Mouse (Mus musculus) embryonic fibroblast, embryonic 13.5 days (primary cell): ENCODE measurements at regions not wholly inside any gene's neighbourhood (a gene's known extent, or its start where the extent isn't known, plus 50 kb on each side); places are given as distances from the start of the nearest gene placed in this dataset.
A peak's percentile ranks its signal among the peaks of the same experiment; 100 is the strongest.

Source experiments
- H3K27ac ChIP-seq: 2 replicates; pipeline ENCODE4 v1.5.1; 2012; ENCODE audit warnings: low read length, control low read depth, inconsistent platforms; ENCODE audit not compliant: insufficient read depth
- H3K4me1 ChIP-seq: 2 replicates; pipeline ENCODE4 v1.6.1; 2011; ENCODE audit warnings: low read length; ENCODE audit not compliant: control insufficient read depth, insufficient read depth
- H3K4me3 ChIP-seq: 2 replicates; pipeline ENCODE4 v1.5.1; 2011; ENCODE audit warnings: mild to moderate bottlenecking, control low read depth, low read length; ENCODE audit not compliant: insufficient read depth
- CTCF ChIP-seq: IDR thresholded peaks from 2 replicates; pipeline ENCODE4 v1.5.1; 2011; ENCODE audit warnings: mild to moderate bottlenecking, control low read depth, low read length, moderate library complexity, borderline replicate concordance; ENCODE audit not compliant: insufficient read depth
- POLR2A ChIP-seq: IDR thresholded peaks from 2 replicates; pipeline ENCODE4 v1.6.1; 2011; ENCODE audit warnings: low read depth, mild to moderate bottlenecking, control low read depth, low read length, moderate library complexity

DNA sequence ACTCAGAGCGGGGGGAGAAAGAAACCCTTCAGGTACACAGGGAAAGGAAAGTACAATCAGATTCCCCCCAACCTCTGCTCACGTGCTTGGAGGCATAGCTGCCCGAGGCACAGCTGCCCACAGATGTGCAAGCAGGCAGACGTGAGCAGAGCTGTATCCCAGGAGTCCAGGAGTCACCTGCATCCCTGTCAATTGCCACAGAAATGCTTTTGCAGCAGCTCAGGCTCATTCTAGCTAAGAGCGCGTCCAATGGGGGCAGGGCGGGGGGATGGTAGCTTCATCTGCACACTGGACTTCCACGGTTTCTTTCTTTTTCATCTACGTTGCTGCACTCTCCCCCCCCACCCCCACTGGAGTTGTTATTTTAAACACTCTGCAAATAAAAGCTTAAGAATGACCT, 66.0 kb upstream of the Fat4 start:
- H3K27ac ChIP-seq, result no peak overlapping the region
- H3K4me3 ChIP-seq, result no peak overlapping the region
- H3K4me1 ChIP-seq, result no peaks in the 10 kb centered on the region
- TF ChIP-seq POLR2A (no peak), CTCF (no peak)

DNA sequence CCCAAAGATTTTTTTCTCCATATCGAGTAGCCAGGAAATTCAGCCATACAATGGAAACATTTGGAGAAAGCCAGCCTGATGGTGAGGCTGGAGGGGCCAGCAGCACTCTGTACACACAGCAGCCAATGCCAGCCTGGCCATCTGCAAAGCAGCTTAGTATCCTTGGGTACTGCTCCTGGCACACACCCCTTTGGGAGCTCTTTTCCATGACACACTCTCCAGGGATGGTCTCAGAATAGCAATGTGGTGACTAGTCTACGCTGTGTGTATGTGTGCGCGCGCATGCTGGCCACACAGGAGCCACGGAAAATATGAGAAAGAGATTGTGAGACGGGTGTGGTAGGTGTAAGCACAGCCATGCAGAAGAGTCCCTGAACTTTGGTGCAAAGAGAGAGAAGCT, 66.4 kb upstream of the Fat4 start:
- no peaks in the 10 kb centered on the region for H3K4me1 ChIP-seq
- TF ChIP-seq CTCF (no peak), POLR2A (no peak)
- H3K27ac ChIP-seq, result no peak overlapping the region
- no peak overlapping the region for H3K4me3 ChIP-seq

DNA sequence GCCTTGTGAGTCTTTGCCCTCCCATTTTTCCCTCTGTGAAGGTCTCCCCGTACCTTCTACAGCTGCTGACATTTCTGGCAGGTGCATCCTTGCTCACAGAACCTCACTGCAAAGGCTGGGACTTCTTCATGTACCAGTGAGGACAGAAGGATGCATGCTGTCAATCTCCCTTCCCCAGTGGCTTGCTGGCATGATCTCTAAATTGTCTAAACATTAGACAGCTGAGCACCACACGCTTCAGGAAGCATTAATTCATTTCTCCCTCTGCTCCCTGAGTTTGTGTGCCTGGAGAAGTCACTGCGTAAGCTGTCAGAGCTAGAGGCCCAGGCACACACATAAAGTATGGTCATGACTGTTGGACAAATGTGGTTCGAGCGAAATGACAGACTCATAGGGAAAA, 69.1 kb upstream of the Fat4 start:
- H3K27ac ChIP-seq, result no peak overlapping the region
- TF ChIP-seq CTCF (no peak), POLR2A (no peak)
- no peak overlapping the region for H3K4me3 ChIP-seq
- no peaks in the 10 kb centered on the region for H3K4me1 ChIP-seq

DNA sequence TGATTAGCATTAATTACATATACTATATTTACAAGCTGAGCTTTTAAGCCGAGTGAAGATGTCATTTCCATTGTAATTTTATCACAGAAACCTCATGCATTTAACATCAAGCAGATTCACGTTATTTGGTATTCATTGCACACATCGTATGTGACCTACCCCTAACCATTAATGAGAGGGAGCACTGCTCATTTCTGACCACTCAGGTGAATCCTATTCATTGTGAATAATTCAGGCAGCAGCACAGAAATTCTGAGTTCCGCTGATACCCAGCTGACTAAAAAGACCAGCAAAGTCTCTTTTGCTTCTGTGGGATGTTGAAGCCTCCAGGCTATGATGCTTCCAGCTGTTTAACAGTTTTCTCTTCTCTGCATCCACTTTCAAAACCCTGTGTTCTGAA, 74.3 kb upstream of the Fat4 start:
- Histone ChIP-seq H3K4me3 (no peak overlapping the region), H3K4me1 (no peaks in the 10 kb centered on the region), H3K27ac (no peak overlapping the region)
- TF ChIP-seq CTCF (no peak), POLR2A (no peak)

DNA sequence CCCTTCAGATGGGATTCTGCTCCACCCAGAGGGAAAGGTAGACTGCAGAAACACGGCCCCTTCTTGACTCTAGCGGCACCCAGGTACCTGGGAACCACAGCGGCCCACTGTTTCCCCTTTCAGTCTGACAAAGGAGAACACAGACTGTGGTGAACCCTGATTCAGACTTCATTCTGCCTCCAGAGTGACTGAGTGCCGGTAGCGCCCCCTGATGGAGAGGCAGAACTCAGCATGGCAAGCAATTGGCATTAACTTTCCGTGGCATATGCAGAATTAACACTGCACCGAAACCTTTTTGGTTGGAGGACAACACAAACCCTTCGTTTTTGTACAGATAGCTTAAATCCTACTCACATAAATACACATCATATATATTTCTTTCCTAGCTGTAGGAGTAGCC, 75.1 kb upstream of the Fat4 start:
- no peak for TF ChIP-seq POLR2A
- TF ChIP-seq CTCF, result 0 out of 2 replicates have a peak, but pooled peaks have one; percentile 10
- H3K27ac ChIP-seq, result no peak overlapping the region
- no peaks in the 10 kb centered on the region for H3K4me1 ChIP-seq
- no peak overlapping the region for H3K4me3 ChIP-seq

DNA sequence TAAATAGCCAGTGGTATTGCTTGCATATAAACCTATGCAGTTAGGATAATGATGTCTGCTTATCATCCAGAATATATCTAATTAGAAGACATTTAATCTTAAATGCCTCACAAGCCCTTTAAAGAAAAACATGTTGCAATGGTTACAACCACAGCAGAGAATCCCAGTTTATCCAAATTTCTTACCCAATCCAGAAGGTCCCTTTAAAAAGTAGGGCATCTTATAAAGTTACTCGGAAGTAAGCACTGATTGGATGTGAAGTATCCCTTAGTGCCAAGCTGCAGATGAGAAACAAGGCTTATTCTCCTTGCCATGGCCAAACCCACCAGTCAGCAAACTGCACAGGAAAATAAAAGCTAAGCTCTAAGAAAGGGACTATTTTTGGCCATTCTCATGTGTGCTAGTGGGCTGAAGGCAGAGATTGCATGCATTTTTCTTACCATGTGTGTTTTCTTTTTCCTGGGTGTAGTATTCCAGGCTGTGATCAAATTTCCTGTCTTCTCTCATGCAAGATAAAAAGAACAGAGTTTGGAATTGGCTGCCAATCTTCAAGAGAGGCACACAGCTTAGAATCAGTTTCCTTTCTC, 80.2 kb upstream of the Fat4 start:
- TF ChIP-seq POLR2A (no peak), CTCF (no peak)
- Histone ChIP-seq H3K4me3 (no peak overlapping the region), H3K27ac (no peak overlapping the region), H3K4me1 (no peaks in the 10 kb centered on the region)

DNA sequence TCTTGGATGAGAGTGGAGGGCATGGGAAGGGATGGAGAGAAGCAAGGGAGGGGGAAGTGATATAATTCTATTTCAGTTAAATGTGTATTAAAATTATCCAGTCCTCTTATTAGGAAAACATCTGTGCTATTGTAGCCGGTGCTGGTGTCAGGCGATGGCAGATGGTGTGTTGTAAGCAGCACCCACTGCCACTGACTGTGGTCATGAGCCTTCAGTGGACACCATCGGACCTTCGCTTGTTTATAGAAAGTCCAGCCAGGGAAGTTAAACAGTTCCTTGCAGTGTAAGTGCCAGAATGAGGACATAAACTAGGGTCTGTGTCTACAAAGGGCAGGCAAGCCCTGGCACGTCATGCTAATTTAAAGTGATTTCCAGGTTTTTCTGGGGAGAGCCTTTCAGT, 80.7 kb upstream of the Fat4 start:
- Histone ChIP-seq H3K4me1 (no peaks in the 10 kb centered on the region), H3K27ac (no peak overlapping the region), H3K4me3 (no peak overlapping the region)
- TF ChIP-seq CTCF, result no peak
- TF ChIP-seq POLR2A, result no peak

DNA sequence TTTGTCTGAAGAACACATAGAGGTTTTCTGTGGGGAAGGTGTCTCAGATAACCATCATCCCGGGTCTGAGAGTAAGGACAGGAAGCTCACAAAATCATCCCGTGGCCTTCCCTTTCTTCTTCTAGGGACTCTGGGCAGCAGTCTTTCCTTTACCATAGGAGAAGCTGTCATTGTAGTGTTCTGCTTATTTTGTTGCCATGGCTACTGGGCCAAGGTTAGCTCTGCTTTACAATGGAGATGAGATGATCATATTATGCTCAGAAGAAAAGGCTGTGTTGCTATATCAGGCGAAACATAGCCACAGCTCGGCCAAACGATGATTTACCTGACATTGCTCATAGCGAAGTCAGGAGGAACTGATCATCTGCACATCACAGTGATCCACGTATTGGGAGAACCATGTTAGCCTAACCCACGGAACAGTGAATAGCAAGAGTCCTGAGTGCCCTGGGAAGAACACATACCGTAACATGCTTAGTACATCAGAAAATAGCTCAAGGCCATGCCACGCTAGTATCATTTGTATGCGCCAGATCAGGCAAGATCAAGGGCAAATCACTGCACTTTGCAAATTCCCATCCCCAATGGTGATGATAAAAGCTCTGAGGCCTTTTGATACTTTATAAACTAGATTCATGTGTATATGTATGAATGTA, 91.0 kb upstream of the Fat4 start:
- no peak for TF ChIP-seq CTCF
- no peak for TF ChIP-seq POLR2A
- H3K27ac ChIP-seq, result no peak overlapping the region
- no peak overlapping the region for H3K4me3 ChIP-seq
- H3K4me1 ChIP-seq, result no peaks in the 10 kb centered on the region

DNA sequence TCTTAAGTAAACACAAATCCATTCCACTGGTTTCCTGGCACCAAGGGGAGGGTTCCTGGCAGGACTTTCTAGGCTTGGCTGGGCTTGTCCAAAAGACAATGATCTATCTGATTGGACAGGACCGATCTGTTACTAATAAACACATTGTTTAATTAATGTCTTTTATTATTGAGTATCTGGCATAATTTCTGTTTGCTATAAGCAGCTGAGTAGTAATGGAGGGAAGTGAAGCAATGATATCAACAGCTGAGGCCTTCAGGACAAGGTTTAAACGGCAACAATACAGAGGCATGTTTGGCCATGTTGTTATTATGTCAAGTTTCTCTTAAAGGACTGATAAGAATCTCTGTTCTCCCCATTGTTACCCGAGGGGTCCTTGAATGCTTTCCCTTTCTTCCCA, 93.5 kb upstream of the Fat4 start:
- no peaks in the 10 kb centered on the region for H3K4me1 ChIP-seq
- TF ChIP-seq POLR2A (no peak), CTCF (no peak)
- H3K27ac ChIP-seq, result no peak overlapping the region
- no peak overlapping the region for H3K4me3 ChIP-seq

DNA sequence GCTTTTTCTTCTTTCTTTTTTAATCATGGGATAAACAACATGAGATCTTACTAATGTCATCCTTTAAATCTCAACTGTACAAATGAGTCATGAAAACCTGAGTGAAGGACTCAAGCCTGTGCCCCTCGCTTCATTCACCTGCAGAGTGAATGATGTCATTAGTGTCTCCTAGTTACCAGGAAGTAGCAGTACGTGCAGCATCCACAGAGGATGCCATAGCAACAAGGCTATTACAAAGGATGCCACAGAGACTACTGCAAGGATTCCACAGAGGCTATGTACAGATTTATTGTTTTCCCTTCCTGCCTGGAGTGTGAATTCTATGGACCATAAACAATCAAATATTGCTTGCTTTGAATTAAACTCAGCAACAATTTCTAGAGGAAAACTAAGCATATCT, 98.0 kb upstream of the Fat4 start:
- H3K4me1 ChIP-seq, result peaks cover 2% of the 10 kb centered on the region; the same call in 1 of the 2 replicates
- TF ChIP-seq CTCF (no peak), POLR2A (no peak)
- H3K27ac ChIP-seq, result no peak overlapping the region
- no peak overlapping the region for H3K4me3 ChIP-seq

DNA sequence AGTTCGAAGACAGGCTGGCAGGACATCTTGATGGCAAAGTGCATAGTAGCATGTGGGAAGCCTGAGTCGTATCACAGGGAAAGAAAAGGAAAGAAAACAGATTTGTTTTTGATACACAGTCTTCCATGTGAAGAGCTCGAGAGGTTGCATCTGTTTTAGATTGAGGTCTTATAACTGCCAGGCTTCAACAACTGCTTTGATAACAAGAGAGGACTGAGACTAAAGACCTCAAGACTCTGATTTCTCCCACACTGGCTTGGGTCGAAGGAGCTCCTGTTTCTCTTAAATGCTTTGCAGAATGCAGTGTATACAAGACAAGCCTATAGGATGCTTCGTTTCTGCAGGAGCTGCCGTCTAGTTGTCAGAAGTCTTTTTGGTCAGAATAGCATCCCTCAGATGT, 103.0 kb upstream of the Fat4 start:
- Histone ChIP-seq H3K4me3 (no peak overlapping the region), H3K4me1 (peaks cover 4% of the 10 kb centered on the region; the same call in 1 of the 2 replicates), H3K27ac (no peak overlapping the region)
- TF ChIP-seq POLR2A, result no peak
- no peak for TF ChIP-seq CTCF
